Mouse (Mus musculus): Measurements from ENCODE around the gene Zmiz2. TPM values are rescaled to one million over a fixed set of nuclear protein-coding genes. Genes with fewer than 3 reads are reported as not detected.

The Zmiz2 gene
- total and polyA plus RNA-seq, 3 experiments: 10.6 to 238 (median 46.3) TPM

DNA sequence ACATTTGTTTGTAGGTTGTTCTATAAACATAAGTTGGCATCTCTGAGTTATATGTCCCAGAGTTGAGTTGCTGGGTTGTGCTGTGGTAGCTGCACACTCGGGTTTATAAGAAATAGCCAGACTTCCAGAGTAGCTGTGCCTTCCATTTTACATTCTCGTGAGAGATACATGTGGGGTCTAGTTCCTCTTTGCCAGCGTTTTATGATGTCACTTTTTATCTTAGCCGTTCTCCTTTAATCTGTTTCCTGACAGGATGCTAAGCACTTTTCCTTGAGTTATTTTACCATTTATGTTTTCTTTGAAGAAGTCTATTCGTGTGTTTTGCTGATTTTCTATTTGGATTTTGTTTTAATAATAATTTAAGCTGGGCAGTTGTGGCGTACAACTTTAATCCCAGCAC, 4.0 kb downstream of the Zmiz2 start:
- Histone ChIP-seq H3K36me3 (replicated peaks in 1 of 2; ENCODE audit: control insufficient read depth in 1 of 2, insufficient read depth in 1 of 2, low read length in 1 of 2) (peaks cover 41 to 57% of the 10 kb centered on the region in 2 experiments), H3K27me3 (replicated peaks) (no peaks in the 10 kb centered on the region), H3K4me1 (ENCODE audit: control insufficient read depth in 1 of 2, insufficient read depth in 2 of 2) (peaks cover 33 to 71% of the 10 kb centered on the region in 2 experiments), H3K4me2 (ENCODE audit: insufficient read depth, low read depth, poor library complexity, severe bottlenecking) (peak overlapping the region; percentile 73), H3K9ac (ENCODE audit: insufficient read depth, low read depth) (peak overlapping the region; percentile 66; the same call in 1 of the 2 replicates), H3K9me3 (replicated peaks; ENCODE audit: low read length) (no peaks in the 10 kb centered on the region), H3K4me3 (replicated peaks in 1 of 3; ENCODE audit: low read depth in 2 of 3, low read length in 2 of 3, poor library complexity in 1 of 3) (peak overlapping the region in 1 of 3 experiments; percentile 99), H3K79me2 (replicated peaks; ENCODE audit: control insufficient read depth, extremely low read depth, insufficient read depth, poor library complexity, severe bottlenecking) (peaks cover 72% of the 10 kb centered on the region), H3K27ac (ENCODE audit: insufficient read depth, low read depth) (peak overlapping the region; percentile 96)
- in situ Hi-C loops (cut with MboI; ENCODE audit: low pct_ligation_motif_present, low pct_unique_long_range_greater_than_20kb, low sequenced_read_pairs): no loop called here
- TF ChIP-seq TBP (conservative IDR thresholded peaks at IDR 0.05; ENCODE audit: low read depth, low read length) (0 out of 2 replicates have a peak, but pooled peaks have one; percentile 65), CTCF (conservative IDR thresholded peaks at IDR 0.05 in 1 of 2, IDR thresholded peaks at IDR 0.05 in 1 of 2; ENCODE audit: low read depth in 2 of 2, low read length in 2 of 2) (no peak), MEF2A (IDR thresholded peaks at IDR 0.05; ENCODE audit: borderline replicate concordance, low read depth, low read length) (no peak), ZC3H11A (IDR thresholded peaks at IDR 0.05; ENCODE audit: low read depth, low read length) (no peak), ETS1 (conservative IDR thresholded peaks at IDR 0.05; ENCODE audit: low read depth, low read length) (no peak), RCOR1 (conservative IDR thresholded peaks at IDR 0.05; ENCODE audit: low read depth, low read length) (no peak), SMC3 (IDR thresholded peaks at IDR 0.05; ENCODE audit: low read depth, low read length) (no peak)
- peak; percentile 56 for DNase-seq (ENCODE audit: extremely low read depth)
- dilution Hi-C loops (cut with MboI; ENCODE audit: extremely low pct_ligation_motif_present, extremely low pct_unique_long_range_greater_than_20kb, low sequenced_read_pairs): no loop called here

DNA sequence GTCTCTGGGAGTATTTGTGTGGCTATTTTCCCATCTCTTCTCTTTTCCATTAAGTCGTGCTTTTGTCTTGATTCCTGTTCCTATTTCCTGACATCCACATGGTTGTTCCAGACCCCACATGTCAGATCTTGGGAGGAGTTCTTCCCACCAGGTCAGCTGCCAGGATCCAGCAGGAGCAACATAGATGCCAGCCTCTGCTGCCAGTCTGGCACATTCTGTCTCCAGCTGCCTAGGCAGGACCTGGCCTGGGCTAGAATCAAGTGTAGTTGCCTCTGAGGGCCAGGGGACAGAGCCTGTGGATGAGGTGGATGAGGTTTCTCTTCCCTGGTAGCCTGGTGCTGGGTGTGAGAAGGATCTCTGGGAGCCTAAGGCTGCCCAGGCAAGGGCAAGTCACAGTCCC, 5.0 kb downstream of the Zmiz2 start:
- Histone ChIP-seq H3K79me2 (replicated peaks; ENCODE audit: control insufficient read depth, extremely low read depth, insufficient read depth, poor library complexity, severe bottlenecking) (peaks cover 72% of the 10 kb centered on the region), H3K4me3 (replicated peaks in 1 of 3; ENCODE audit: low read depth in 2 of 3, low read length in 2 of 3, poor library complexity in 1 of 3) (no peak overlapping the region), H3K4me1 (ENCODE audit: control insufficient read depth in 1 of 2, insufficient read depth in 2 of 2) (peaks cover 33 to 68% of the 10 kb centered on the region in 2 experiments), H3K27ac (ENCODE audit: insufficient read depth, low read depth) (peak overlapping the region; percentile 63), H3K36me3 (replicated peaks in 1 of 2; ENCODE audit: control insufficient read depth in 1 of 2, insufficient read depth in 1 of 2, low read length in 1 of 2) (peaks cover 50 to 66% of the 10 kb centered on the region in 2 experiments), H3K27me3 (replicated peaks) (no peaks in the 10 kb centered on the region), H3K9ac (ENCODE audit: insufficient read depth, low read depth) (peak overlapping the region; percentile 5; the same call in 1 of the 2 replicates), H3K9me3 (replicated peaks; ENCODE audit: low read length) (no peaks in the 10 kb centered on the region), H3K4me2 (ENCODE audit: insufficient read depth, low read depth, poor library complexity, severe bottlenecking) (peak overlapping the region; percentile 19; the same call in 1 of the 2 replicates)
- no peak for DNase-seq (ENCODE audit: extremely low read depth)
- in situ Hi-C loops (cut with MboI; ENCODE audit: low pct_ligation_motif_present, low pct_unique_long_range_greater_than_20kb, low sequenced_read_pairs): no loop called here
- dilution Hi-C loops (cut with MboI; ENCODE audit: extremely low pct_ligation_motif_present, extremely low pct_unique_long_range_greater_than_20kb, low sequenced_read_pairs): no loop called here
- no peak for TF ChIP-seq ELF1 (IDR thresholded peaks at IDR 0.05; ENCODE audit: low read depth, low read length)
- no peak for TF ChIP-seq ETS1 (conservative IDR thresholded peaks at IDR 0.05; ENCODE audit: low read depth, low read length)
- TF ChIP-seq EP300 (IDR thresholded peaks at IDR 0.05; ENCODE audit: low read length): no peak
- TF ChIP-seq NRF1 (IDR thresholded peaks at IDR 0.05; ENCODE audit: low read depth, low read length): no peak
- TF ChIP-seq IRF4 (IDR thresholded peaks at IDR 0.05; ENCODE audit: low read depth, low read length): no peak
- no peak for TF ChIP-seq CTCF (conservative IDR thresholded peaks at IDR 0.05 in 1 of 2, IDR thresholded peaks at IDR 0.05 in 1 of 2; ENCODE audit: low read depth in 2 of 2, low read length in 2 of 2)
- no peak for TF ChIP-seq BHLHE40 (IDR thresholded peaks at IDR 0.05; ENCODE audit: low read depth, low read length)
- no peak for TF ChIP-seq MAZ (IDR thresholded peaks at IDR 0.05; ENCODE audit: low read depth, low read length)
- no peak for TF ChIP-seq MAX (IDR thresholded peaks at IDR 0.05; ENCODE audit: low read length)
- TF ChIP-seq MYC (IDR thresholded peaks at IDR 0.05; ENCODE audit: low read depth, low read length): no peak
- no peak for TF ChIP-seq MXI1 (IDR thresholded peaks at IDR 0.05; ENCODE audit: low read depth, low read length)
- TF ChIP-seq MAFK (IDR thresholded peaks at IDR 0.05; ENCODE audit: insufficient replicate concordance, low read length): no peak
- no peak for TF ChIP-seq E2F4 (IDR thresholded peaks at IDR 0.05; ENCODE audit: insufficient replicate concordance, low read depth, low read length)
- TF ChIP-seq CHD1 (IDR thresholded peaks at IDR 0.05; ENCODE audit: low read depth, low read length): no peak; the same call in 1 of the 2 replicates
- TF ChIP-seq KAT2A (IDR thresholded peaks at IDR 0.05; ENCODE audit: insufficient replicate concordance, low read length): no peak
- no peak for TF ChIP-seq USF2 (conservative IDR thresholded peaks at IDR 0.05; ENCODE audit: low read depth, low read length)
- TF ChIP-seq PAX5 (IDR thresholded peaks at IDR 0.05; ENCODE audit: low read length): no peak
- TF ChIP-seq POLR2AphosphoS2 (IDR thresholded peaks at IDR 0.05; ENCODE audit: low read depth, low read length): no peak
- no peak for TF ChIP-seq JUND (conservative IDR thresholded peaks at IDR 0.05; ENCODE audit: low read depth, low read length)
- no peak for TF ChIP-seq MEF2A (IDR thresholded peaks at IDR 0.05; ENCODE audit: borderline replicate concordance, low read depth, low read length)
